Mouse (Mus musculus): ENCODE measurements around the gene Mrto4. TPM values are rescaled to one million over a fixed set of nuclear protein-coding genes. Genes with fewer than 3 reads are reported as not detected.
A peak's percentile ranks its signal among the peaks of the same experiment; 100 is the strongest.

Gene Mrto4
- polyA plus RNA-seq, 1 experiment from 2014 or later: 151 TPM

GRCm38 (mm10) chr4:139380775-139381451 lies 28.5 kb upstream of the Mrto4 start:
- Histone ChIP-seq H3K4me2 (ENCODE audit: low read depth, severe bottlenecking) (peak overlapping the region; percentile 81), H3K4me3 (ENCODE audit: low read depth, low read length) (peak overlapping the region; percentile 95), H3K9ac (ENCODE audit: low read length) (peak overlapping the region; percentile 81), H3K36me3 (ENCODE audit: control insufficient read depth, insufficient read depth, low read length) (peaks cover 4% of the 10 kb centered on the region; the same call in 1 of the 2 replicates), H3K4me1 (ENCODE audit: control insufficient read depth, insufficient read depth, low read length) (peaks cover 5% of the 10 kb centered on the region; the same call in 1 of the 2 replicates), H3K27me3 (ENCODE audit: control insufficient read depth, insufficient read depth, low read length) (no peaks in the 10 kb centered on the region), H3K9me3 (ENCODE audit: control insufficient read depth, low read length) (no peaks in the 10 kb centered on the region), H3K27ac (replicated peaks; ENCODE audit: low read depth, low read length) (peak overlapping the region; percentile 36; the same call in 1 of the 2 replicates)
- WGBS: 4% methylated on average over 38 of the region's 44 CpGs
- ATAC-seq (ENCODE audit: insufficient number of reproducible peaks, low FRiP score, low TSS enrichment, low read depth): peak; percentile 41
- DNase-seq (ENCODE audit: low spot score): no peak

- Histone ChIP-seq H3K27ac (replicated peaks; ENCODE audit: low read depth, low read length) (peak overlapping the region; percentile 36; the same call in 1 of the 2 replicates), H3K4me2 (ENCODE audit: low read depth, severe bottlenecking) (peak overlapping the region; percentile 81), H3K4me3 (ENCODE audit: low read depth, low read length) (peak overlapping the region; percentile 95), H3K9me3 (ENCODE audit: control insufficient read depth, low read length) (no peaks in the 10 kb centered on the region), H3K4me1 (ENCODE audit: control insufficient read depth, insufficient read depth, low read length) (peaks cover 5% of the 10 kb centered on the region; the same call in 1 of the 2 replicates), H3K36me3 (ENCODE audit: control insufficient read depth, insufficient read depth, low read length) (peaks cover 5% of the 10 kb centered on the region; the same call in 1 of the 2 replicates), H3K27me3 (ENCODE audit: control insufficient read depth, insufficient read depth, low read length) (no peaks in the 10 kb centered on the region), H3K9ac (ENCODE audit: low read length) (peak overlapping the region; percentile 81)
- DNase-seq (ENCODE audit: low spot score): peak; percentile 100
- peak; percentile 97 for ATAC-seq (ENCODE audit: insufficient number of reproducible peaks, low FRiP score, low TSS enrichment, low read depth)
- under 1% methylated on average over 54 of the region's 54 CpGs for WGBS
Measured at GRCm38 (mm10) chr4:139380207-139380748, 27.9 kb upstream of the Mrto4 start.

- H3K4me2 ChIP-seq (ENCODE audit: low read depth, severe bottlenecking): peak overlapping the region; percentile 60
- 14% methylated on average over 8 of the region's 8 CpGs for WGBS
- H3K27me3 ChIP-seq (ENCODE audit: control insufficient read depth, insufficient read depth, low read length): no peaks in the 10 kb centered on the region
- no peak for ATAC-seq (ENCODE audit: insufficient number of reproducible peaks, low FRiP score, low TSS enrichment, low read depth)
- DNase-seq (ENCODE audit: low spot score): no peak
- peak overlapping the region; percentile 73 for H3K9ac ChIP-seq (ENCODE audit: low read length)
- peaks cover 5% of the 10 kb centered on the region; the same call in 1 of the 2 replicates for H3K4me1 ChIP-seq (ENCODE audit: control insufficient read depth, insufficient read depth, low read length)
- peaks cover 5% of the 10 kb centered on the region; the same call in 1 of the 2 replicates for H3K36me3 ChIP-seq (ENCODE audit: control insufficient read depth, insufficient read depth, low read length)
- no peaks in the 10 kb centered on the region for H3K9me3 ChIP-seq (ENCODE audit: control insufficient read depth, low read length)
- peak overlapping the region; percentile 95 for H3K4me3 ChIP-seq (ENCODE audit: low read depth, low read length)
- H3K27ac ChIP-seq (replicated peaks; ENCODE audit: low read depth, low read length): no peak overlapping the region; the same call in 1 of the 2 replicates
Measured at GRCm38 (mm10) chr4:139379719-139380118, 27.3 kb upstream of the Mrto4 start.

- H3K4me3 ChIP-seq (ENCODE audit: low read depth, low read length): no peak overlapping the region
- WGBS: 89% methylated on average over 10 of the region's 10 CpGs
- H3K9me3 ChIP-seq (ENCODE audit: control insufficient read depth, low read length): no peaks in the 10 kb centered on the region
- H3K4me2 ChIP-seq (ENCODE audit: low read depth, severe bottlenecking): no peak overlapping the region
- no peaks in the 10 kb centered on the region for H3K27me3 ChIP-seq (ENCODE audit: control insufficient read depth, insufficient read depth, low read length)
- ATAC-seq (ENCODE audit: insufficient number of reproducible peaks, low FRiP score, low TSS enrichment, low read depth) (no peak), DNase-seq (ENCODE audit: low spot score) (no peak)
- H3K27ac ChIP-seq (replicated peaks; ENCODE audit: low read depth, low read length): no peak overlapping the region
- no peaks in the 10 kb centered on the region for H3K4me1 ChIP-seq (ENCODE audit: control insufficient read depth, insufficient read depth, low read length)
- no peak overlapping the region for H3K9ac ChIP-seq (ENCODE audit: low read length)
- peaks cover 32% of the 10 kb centered on the region for H3K36me3 ChIP-seq (ENCODE audit: control insufficient read depth, insufficient read depth, low read length)
Measured at GRCm38 (mm10) chr4:139373531-139373930, 21.2 kb upstream of the Mrto4 start.

GRCm38 (mm10) chr4:139373130-139373529 lies 20.8 kb upstream of the Mrto4 start:
- H3K9ac ChIP-seq (ENCODE audit: low read length): no peak overlapping the region
- WGBS: 86% methylated on average over 4 of the region's 4 CpGs
- peaks cover 33% of the 10 kb centered on the region for H3K36me3 ChIP-seq (ENCODE audit: control insufficient read depth, insufficient read depth, low read length)
- H3K4me3 ChIP-seq (ENCODE audit: low read depth, low read length): no peak overlapping the region
- no peak overlapping the region for H3K4me2 ChIP-seq (ENCODE audit: low read depth, severe bottlenecking)
- H3K27ac ChIP-seq (replicated peaks; ENCODE audit: low read depth, low read length): no peak overlapping the region
- no peaks in the 10 kb centered on the region for H3K9me3 ChIP-seq (ENCODE audit: control insufficient read depth, low read length)
- H3K27me3 ChIP-seq (ENCODE audit: control insufficient read depth, insufficient read depth, low read length): no peaks in the 10 kb centered on the region
- ATAC-seq (ENCODE audit: insufficient number of reproducible peaks, low FRiP score, low TSS enrichment, low read depth) (no peak), DNase-seq (ENCODE audit: low spot score) (no peak)
- no peaks in the 10 kb centered on the region for H3K4me1 ChIP-seq (ENCODE audit: control insufficient read depth, insufficient read depth, low read length)

GRCm38 (mm10) chr4:139368038-139368437 lies 15.7 kb upstream of the Mrto4 start:
- WGBS: 93% methylated on average over 5 of the region's 5 CpGs
- no peak overlapping the region for H3K4me2 ChIP-seq (ENCODE audit: low read depth, severe bottlenecking)
- no peak overlapping the region for H3K4me3 ChIP-seq (ENCODE audit: low read depth, low read length)
- H3K9me3 ChIP-seq (ENCODE audit: control insufficient read depth, low read length): no peaks in the 10 kb centered on the region
- peaks cover 54% of the 10 kb centered on the region for H3K36me3 ChIP-seq (ENCODE audit: control insufficient read depth, insufficient read depth, low read length)
- no peaks in the 10 kb centered on the region for H3K4me1 ChIP-seq (ENCODE audit: control insufficient read depth, insufficient read depth, low read length)
- no peak overlapping the region for H3K9ac ChIP-seq (ENCODE audit: low read length)
- DNase-seq (ENCODE audit: low spot score): no peak
- H3K27me3 ChIP-seq (ENCODE audit: control insufficient read depth, insufficient read depth, low read length): no peaks in the 10 kb centered on the region
- no peak overlapping the region for H3K27ac ChIP-seq (replicated peaks; ENCODE audit: low read depth, low read length)
- ATAC-seq (ENCODE audit: insufficient number of reproducible peaks, low FRiP score, low TSS enrichment, low read depth): no peak

- peaks cover 49% of the 10 kb centered on the region for H3K36me3 ChIP-seq (ENCODE audit: control insufficient read depth, insufficient read depth, low read length)
- no peaks in the 10 kb centered on the region for H3K9me3 ChIP-seq (ENCODE audit: control insufficient read depth, low read length)
- H3K27ac ChIP-seq (replicated peaks; ENCODE audit: low read depth, low read length): no peak overlapping the region
- no peak overlapping the region for H3K4me2 ChIP-seq (ENCODE audit: low read depth, severe bottlenecking)
- 93% methylated on average over 3 of the region's 3 CpGs for WGBS
- no peak overlapping the region for H3K9ac ChIP-seq (ENCODE audit: low read length)
- no peaks in the 10 kb centered on the region for H3K4me1 ChIP-seq (ENCODE audit: control insufficient read depth, insufficient read depth, low read length)
- no peaks in the 10 kb centered on the region for H3K27me3 ChIP-seq (ENCODE audit: control insufficient read depth, insufficient read depth, low read length)
- ATAC-seq (ENCODE audit: insufficient number of reproducible peaks, low FRiP score, low TSS enrichment, low read depth) (no peak), DNase-seq (ENCODE audit: low spot score) (no peak)
- H3K4me3 ChIP-seq (ENCODE audit: low read depth, low read length): no peak overlapping the region
Measured at GRCm38 (mm10) chr4:139367336-139367735, 15.0 kb upstream of the Mrto4 start.

- no peak overlapping the region for H3K27ac ChIP-seq (replicated peaks; ENCODE audit: low read depth, low read length)
- H3K9me3 ChIP-seq (ENCODE audit: control insufficient read depth, low read length): no peaks in the 10 kb centered on the region
- DNase-seq (ENCODE audit: low spot score) (no peak), ATAC-seq (ENCODE audit: insufficient number of reproducible peaks, low FRiP score, low TSS enrichment, low read depth) (no peak)
- H3K36me3 ChIP-seq (ENCODE audit: control insufficient read depth, insufficient read depth, low read length): peaks cover 35% of the 10 kb centered on the region
- no peak overlapping the region for H3K4me3 ChIP-seq (ENCODE audit: low read depth, low read length)
- H3K4me2 ChIP-seq (ENCODE audit: low read depth, severe bottlenecking): no peak overlapping the region
- no peaks in the 10 kb centered on the region for H3K4me1 ChIP-seq (ENCODE audit: control insufficient read depth, insufficient read depth, low read length)
- WGBS: 91% methylated on average over 11 of the region's 11 CpGs
- H3K9ac ChIP-seq (ENCODE audit: low read length): no peak overlapping the region
- H3K27me3 ChIP-seq (ENCODE audit: control insufficient read depth, insufficient read depth, low read length): no peaks in the 10 kb centered on the region
Measured at GRCm38 (mm10) chr4:139360761-139361548, 8.6 kb upstream of the Mrto4 start.
